Mouse (Mus musculus) adrenal gland, adult 10 weeks (tissue): ENCODE data around the gene Plppr5. TPM values are rescaled to one million over a fixed set of nuclear protein-coding genes. Genes with fewer than 3 reads are reported as not detected.

Source experiments
- polyA plus RNA-seq: library from polyadenylated mRNA; stranded (reverse); fragments of 350-450 nt; fragmentation: Illumina TruSeq; extraction: RNeasy Lipid Tissue Mini Kit (QIAGEN cat#74804); gene quantifications from one replicate; pipeline ENCODE4 v1.2.3, GENCODE M21; 2014; ENCODE audit warnings: low read depth, low replicate concordance

Gene Plppr5
- polyA plus RNA-seq: 4.5 TPM

DNA sequence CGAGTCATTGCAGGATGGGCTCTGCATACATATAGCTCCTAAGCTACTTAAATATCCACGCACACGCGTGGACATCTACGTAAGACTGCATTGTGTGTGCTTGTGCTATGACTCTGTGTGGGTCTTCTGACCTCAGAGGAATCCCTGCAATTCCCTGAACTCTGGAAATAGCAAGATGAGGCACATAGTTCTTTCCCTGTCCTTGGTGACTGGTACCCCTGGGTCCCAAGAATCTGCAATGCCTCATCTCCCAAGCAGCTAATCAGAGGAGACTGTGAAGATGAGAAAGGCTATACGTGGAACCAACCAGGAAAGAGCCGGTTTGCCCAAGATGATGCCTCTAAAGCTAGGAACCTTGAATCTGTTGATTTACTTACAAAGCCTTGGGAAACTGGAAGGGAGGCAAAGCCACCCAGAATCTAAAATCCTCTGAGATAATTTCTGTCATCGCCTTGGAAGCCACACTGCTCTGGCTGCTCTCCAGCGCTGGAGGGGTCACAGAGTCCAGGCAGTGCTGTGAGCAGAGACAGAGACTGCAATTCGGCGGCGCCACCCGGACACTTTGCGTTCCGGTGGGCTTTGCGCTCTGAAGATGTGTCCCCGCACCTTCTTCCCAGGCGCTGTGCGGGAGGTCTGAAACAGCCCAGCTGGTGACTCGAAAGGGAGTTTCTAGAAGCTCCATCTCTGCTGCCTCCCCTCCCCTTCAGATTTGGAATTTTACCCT is at the start of gene Plppr5:
Plppr5 (plus strand) TSS at position 308 of the 724 bp plus-strand sequence.

Other genes with a start within 250 kb of the Plppr5 start
- gene Plppr4, start 214.0 kb upstream of the Plppr5 start, polyA plus RNA-seq: 2.5 TPM